ENCODE assay signal across 8 mouse cellular contexts in the genomic region with DNA sequence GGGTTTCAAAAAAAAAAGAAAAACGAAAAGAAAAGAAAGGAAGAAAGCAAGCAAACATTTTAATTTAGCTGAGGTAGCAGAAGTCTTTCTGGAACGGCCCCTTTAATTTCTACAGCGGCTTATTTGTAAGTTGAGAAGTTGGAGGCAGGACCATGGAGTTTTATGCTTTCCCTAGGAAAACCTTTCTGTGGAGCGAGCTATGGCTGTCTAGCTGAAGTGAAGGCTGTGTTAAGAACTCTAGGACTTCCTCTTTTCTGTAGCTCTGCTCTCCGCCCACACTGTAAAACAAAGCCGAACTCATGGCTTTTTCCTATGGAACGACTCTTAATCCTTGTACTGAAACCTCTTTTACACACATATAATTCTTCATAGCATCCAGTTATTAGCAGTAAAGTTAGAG. TPM values are rescaled to one million over a fixed set of nuclear protein-coding genes. Genes with fewer than 3 reads are reported as not detected.
A peak's percentile ranks its signal among the peaks of the same experiment; 100 is the strongest.
DNase-seq lines count a peak whose midpoint lies in the region; ATAC-seq lines count a peak whose summit lies in the region.

No protein-coding gene starts in this region.

- H3K27ac ChIP-seq in heart, embryonic 11.5 days (ENCODE audit: low read depth, low read length) = no peak overlapping the region
- no peak overlapping the region; the same call in 1 of the 2 replicates for H3K27ac ChIP-seq in hindbrain, embryonic 15.5 days (replicated peaks)
- no peak overlapping the region for H3K27ac ChIP-seq in midbrain, embryonic 12.5 days (replicated peaks)

- no peaks in the 10 kb centered on the region for H3K27me3 ChIP-seq in heart, embryonic 11.5 days (ENCODE audit: control insufficient read depth, insufficient read depth, low read length)
- no peaks in the 10 kb centered on the region for H3K27me3 ChIP-seq in hindbrain, embryonic 15.5 days
- H3K27me3 ChIP-seq in midbrain, embryonic 12.5 days = no peaks in the 10 kb centered on the region

- peaks cover 4% of the 10 kb centered on the region; the same call in 1 of the 2 replicates for H3K4me1 ChIP-seq in heart, embryonic 11.5 days (ENCODE audit: control insufficient read depth, insufficient read depth, low read length)
- peaks cover 25% of the 10 kb centered on the region for H3K4me1 ChIP-seq in hindbrain, embryonic 15.5 days (replicated peaks)
- H3K4me1 ChIP-seq in midbrain, embryonic 12.5 days = peaks cover 16% of the 10 kb centered on the region

- no peaks in the 10 kb centered on the region for H3K9me3 ChIP-seq in heart, embryonic 11.5 days (replicated peaks; ENCODE audit: control insufficient read depth, low read length)
- no peaks in the 10 kb centered on the region for H3K9me3 ChIP-seq in hindbrain, embryonic 15.5 days
- no peaks in the 10 kb centered on the region for H3K9me3 ChIP-seq in midbrain, embryonic 12.5 days

- intact Hi-C loops in heart, postnatal 25 days (cut with DNase I) = loop anchor here (5.0 kb wide), 1 partner anchor 221 kb away; no protein-coding TSS in a partner anchor

- peak overlapping the region; percentile 24 for H3K4me3 ChIP-seq in heart, embryonic 11.5 days (ENCODE audit: low read depth, low read length)
- peak overlapping the region; percentile 71 for H3K4me3 ChIP-seq in hindbrain, embryonic 15.5 days
- peak overlapping the region; percentile 13; the same call in 1 of the 2 replicates for H3K4me3 ChIP-seq in midbrain, embryonic 12.5 days

- no peaks in the 10 kb centered on the region for H3K36me3 ChIP-seq in heart, embryonic 11.5 days (ENCODE audit: control insufficient read depth, insufficient read depth, low read length)
- H3K36me3 ChIP-seq in hindbrain, embryonic 15.5 days = no peaks in the 10 kb centered on the region
- no peaks in the 10 kb centered on the region for H3K36me3 ChIP-seq in midbrain, embryonic 12.5 days

- 52% methylated on average over 7 of the region's 7 CpGs for WGBS in heart, embryonic 11.5 days (ENCODE audit: insufficient replicate concordance)
- WGBS in hindbrain, embryonic 15.5 days = 58% methylated on average over 7 of the region's 7 CpGs
- WGBS in midbrain, embryonic 12.5 days = 55% methylated on average over 7 of the region's 7 CpGs

- 0 out of 2 replicates have a peak overlapping the region, but pooled peaks have one; percentile 8 for H3K9ac ChIP-seq in heart, embryonic 11.5 days (ENCODE audit: low read depth, low read length)
- H3K9ac ChIP-seq in hindbrain, embryonic 15.5 days = 0 out of 2 replicates have a peak overlapping the region, but pooled peaks have one; percentile 13
- peak overlapping the region; percentile 11; the same call in 1 of the 2 replicates for H3K9ac ChIP-seq in midbrain, embryonic 12.5 days (replicated peaks)

- no peak for ATAC-seq in heart, embryonic 11.5 days (replicated peaks; ENCODE audit: insufficient number of reproducible peaks, low FRiP score, low TSS enrichment)
- no peak for ATAC-seq in hindbrain, embryonic 15.5 days (ENCODE audit: low FRiP score, low read depth)
- ATAC-seq in midbrain, embryonic 12.5 days (ENCODE audit: low FRiP score, low read depth) = no peak

- peak overlapping the region; percentile 77 for H3K4me2 ChIP-seq in heart, embryonic 11.5 days
- H3K4me2 ChIP-seq in hindbrain, embryonic 15.5 days = peak overlapping the region; percentile 79
- peak overlapping the region; percentile 21 for H3K4me2 ChIP-seq in midbrain, embryonic 12.5 days (replicated peaks)

- DNase-seq in heart, postnatal 25 days (ENCODE audit: low spot score) = no peak
- DNase-seq in brain, adult 2 months (ENCODE audit: low read depth, low spot score) = peak; percentile 41
- DNase-seq in layer of hippocampus, adult 11-12 months (ENCODE audit: low spot score) = no peak
- no peak for DNase-seq in cerebellum, adult 11-12 months
- no peak for DNase-seq in adrenal gland, postnatal 10 days

RNA-seq across cellular contexts. Expression of gene Prcp, which starts 2.3 kb away (rescaled TPM):
- 17.5 and 18.2 TPM in 2 replicates for polyA plus RNA-seq in heart, embryonic 11.5 days (2014; fragmentation: Nextera tagmentation; extraction: Ambion mirVana)
- total RNA-seq in heart, postnatal 25 days (2021) = 10 to 100 TPM; 13.7 to 16.5 TPM
- 21.5 and 21.7 TPM in 2 replicates for polyA plus RNA-seq in hindbrain, embryonic 15.5 days (2015; fragmentation: Nextera tagmentation; extraction: Ambion mirVana)
- polyA plus RNA-seq in midbrain, embryonic 12.5 days (2016; fragmentation: Nextera tagmentation; extraction: Ambion mirVana) = 19.5 and 20.7 TPM in 2 replicates
- 10 to 100 TPM; 34.2 to 39.0 TPM for total RNA-seq in adrenal gland, postnatal 10 days (2021)

RNA-seq across cellular contexts. Expression of gene Ddias, which starts 2.5 kb away (rescaled TPM):
- polyA plus RNA-seq in heart, embryonic 11.5 days (2014; fragmentation: Nextera tagmentation; extraction: Ambion mirVana) = 11.3 and 11.7 TPM in 2 replicates
- under 1 TPM; 0.31 to 0.36 TPM for total RNA-seq in heart, postnatal 25 days (2021)
- 4.6 and 5.8 TPM in 2 replicates for polyA plus RNA-seq in hindbrain, embryonic 15.5 days (2015; fragmentation: Nextera tagmentation; extraction: Ambion mirVana)
- 17.1 and 19.3 TPM in 2 replicates for polyA plus RNA-seq in midbrain, embryonic 12.5 days (2016; fragmentation: Nextera tagmentation; extraction: Ambion mirVana)
- 1 to 10 TPM; 1.7 to 3.4 TPM for total RNA-seq in adrenal gland, postnatal 10 days (2021)

Comparison
In these comparisons a context has a peak if more than half of its experiments do, and no peak if none do; other contexts are left out.
1. H3K4me2 ChIP-seq: peak in every context shown above with its lines; median percentile 79 in hindbrain, embryonic 15.5 days; 77 in heart, embryonic 11.5 days; 21 in midbrain, embryonic 12.5 days.
2. H3K4me3 ChIP-seq: peak in every context shown above with its lines; median percentile 71 in hindbrain, embryonic 15.5 days; 24 in heart, embryonic 11.5 days; 13 in midbrain, embryonic 12.5 days.